Mouse (Mus musculus) hindbrain, embryonic 16.5 days (tissue): Measurements from ENCODE around the gene Olfr223. TPM values are rescaled to one million over a fixed set of nuclear protein-coding genes. Genes with fewer than 3 reads are reported as not detected.

Experiments used
- polyA plus RNA-seq: library from polyadenylated mRNA; unstranded; fragments of >200 nt; fragmentation: Nextera tagmentation; extraction: Ambion mirVana; gene quantifications from 2 replicates; pipeline ENCODE4 v1.2.1, GENCODE M21; 2015

The Olfr223 gene
- polyA plus RNA-seq, 1 experiment from 2014 or later: not detected

Other genes starting within 250 kb of the Olfr223 start
- not detected in 2 replicates for gene Prss38, start 217.6 kb downstream of the Olfr223 start, polyA plus RNA-seq
- gene Jmjd4, start 143.2 kb downstream of the Olfr223 start, polyA plus RNA-seq: 18.9 and 20.0 TPM in 2 replicates
- 602 and 634 TPM in 2 replicates for gene Snap47, start 142.1 kb downstream of the Olfr223 start, polyA plus RNA-seq
- gene Zfp867, start 120.8 kb downstream of the Olfr223 start, polyA plus RNA-seq: 11.3 and 11.7 TPM in 2 replicates
- 11.4 and 15.5 TPM in 2 replicates for gene Zkscan17, start 66.5 kb downstream of the Olfr223 start, polyA plus RNA-seq
- gene Nlrp3, start 51.7 kb downstream of the Olfr223 start, polyA plus RNA-seq: 0.07 and 0.10 TPM in 2 replicates
- not detected in 2 replicates for gene Olfr222, start 17.1 kb downstream of the Olfr223 start, polyA plus RNA-seq
- 34.8 and 38.9 TPM in 2 replicates for gene Mprip, start 68.0 kb upstream of the Olfr223 start, polyA plus RNA-seq
- 21.3 and 25.2 TPM in 2 replicates for gene Pld6, start 194.4 kb upstream of the Olfr223 start, polyA plus RNA-seq
- 44.2 and 46.1 TPM in 2 replicates for gene Flcn, start 216.7 kb upstream of the Olfr223 start, polyA plus RNA-seq
- 74.2 and 85.4 TPM in 2 replicates for gene Nt5m, start 246.2 kb upstream of the Olfr223 start, polyA plus RNA-seq
- 178 and 181 TPM in 2 replicates for gene Cops3, start 246.5 kb upstream of the Olfr223 start, polyA plus RNA-seq